In the genomic region with DNA sequence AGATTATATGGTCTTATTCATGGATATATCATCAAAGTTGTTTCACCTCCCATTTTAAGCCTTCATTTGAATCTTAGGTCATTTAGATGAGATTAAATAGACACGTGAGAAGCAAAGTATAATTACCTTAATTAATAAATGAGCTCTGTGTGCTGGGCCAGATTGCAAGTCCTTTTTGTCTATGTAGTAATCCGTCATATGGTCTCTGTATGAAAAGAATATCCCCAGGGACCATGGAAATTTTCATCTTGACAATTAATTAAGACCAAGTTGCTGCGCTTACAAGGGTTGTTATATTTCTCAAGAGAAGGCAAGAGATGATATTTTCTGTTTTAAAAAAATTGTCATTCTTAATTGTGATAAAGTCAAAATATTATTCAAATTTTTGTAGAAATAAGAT, we compare ENCODE assay signal across 15 mouse cellular contexts. TPM values are rescaled to one million over a fixed set of nuclear protein-coding genes. Genes with fewer than 3 reads are reported as not detected.
"Had no signal": no experiment of that assay in that cellular context is flagged by ENCODE, and none has a peak within 500 bp of the region (broad histone marks: within the 10 kb centered on the region; RNA-seq: fewer than 3 reads in every experiment).

No protein-coding gene starts in this region.

- H3K9me3 ChIP-seq: liver, embryonic 13.5 days; stomach, embryonic 15.5 days had no signal

- H3K36me3 ChIP-seq: liver, embryonic 13.5 days; stomach, embryonic 15.5 days had no signal

- ATAC-seq: midbrain, embryonic 16.5 days had no signal

- H3K4me3 ChIP-seq: layer of hippocampus, adult 2 months; liver, embryonic 13.5 days; stomach, embryonic 15.5 days had no signal

- H3K9ac ChIP-seq: liver, embryonic 13.5 days; stomach, embryonic 15.5 days had no signal

- DNase-seq: kidney, adult 2 months; kidney, postnatal 25 days; layer of hippocampus, adult 9-11 months; liver, embryonic 13.5 days; lung, adult 2 months; lung, postnatal 14 days; lung, postnatal 4 days; right cerebral cortex, postnatal 25 days; spleen, adult 18-20 months; thymus, postnatal 25 days had no signal

- H3K27ac ChIP-seq: kidney, postnatal 0 days; layer of hippocampus, adult 2 months; liver, embryonic 13.5 days; stomach, embryonic 15.5 days had no signal

- H3K4me1 ChIP-seq: liver, embryonic 13.5 days; stomach, embryonic 15.5 days had no signal

- H3K27me3 ChIP-seq: liver, embryonic 13.5 days; stomach, embryonic 15.5 days had no signal

- H3K4me2 ChIP-seq: liver, embryonic 13.5 days; stomach, embryonic 15.5 days had no signal

RNA-seq across cellular contexts. Expression of a gene that starts 47.2 kb away (rescaled TPM):
- total RNA-seq: megakaryocyte-erythroid progenitor cell, adult 5-6 weeks had no signal
